Comparison of ENCODE assay signal across 30 mouse cellular contexts in the genomic region with DNA sequence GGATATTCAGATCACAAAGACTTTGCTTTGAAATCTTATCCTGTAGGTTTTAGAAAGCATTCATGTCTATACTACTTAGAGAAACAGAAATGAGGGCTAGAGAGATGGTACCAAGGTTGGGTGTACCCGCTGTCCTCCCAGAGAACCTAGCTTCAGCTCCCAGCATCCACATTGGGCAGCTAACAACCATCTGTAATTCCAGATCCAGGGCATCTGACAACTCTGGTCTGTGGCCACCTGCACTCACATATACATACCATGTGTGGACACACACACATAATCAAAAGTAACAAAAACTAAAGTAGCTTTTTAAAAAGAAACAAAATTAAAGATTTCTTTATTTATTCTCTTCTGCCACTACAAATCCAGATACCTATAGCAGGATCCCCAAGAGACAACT.
"Had no signal": no experiment of that assay in that cellular context is flagged by ENCODE, and none has a peak within 500 bp of the region (broad histone marks: within the 10 kb centered on the region; RNA-seq: fewer than 3 reads in every experiment).

No protein-coding gene starts in this region.

- H3K4me1 ChIP-seq: liver, embryonic 12.5 days; liver, embryonic 15.5 days had no signal

- H3K4me3 ChIP-seq: left cerebral cortex, adult 2 months; limb, embryonic 10.5 days; limb, embryonic 12.5 days; limb, embryonic 13.5 days; limb, embryonic 15.5 days; liver, embryonic 12.5 days; liver, embryonic 13.5 days; liver, embryonic 15.5 days; lung, embryonic 15.5 days; megakaryocyte, embryonic 14.5 days; midbrain, embryonic 10.5 days; midbrain, embryonic 12.5 days; midbrain, embryonic 13.5 days; myocyte; neural tube, embryonic 12.5 days had no signal

- H3K9me3 ChIP-seq: limb, embryonic 10.5 days; limb, embryonic 12.5 days; limb, embryonic 13.5 days; limb, embryonic 15.5 days; liver, embryonic 12.5 days; liver, embryonic 13.5 days; liver, embryonic 15.5 days; lung, embryonic 15.5 days; midbrain, embryonic 10.5 days; midbrain, embryonic 12.5 days; midbrain, embryonic 13.5 days; neural tube, embryonic 12.5 days had no signal

- DNase-seq: left cerebral cortex, postnatal 4 days; liver; liver, embryonic 13.5 days; liver, postnatal 0 days; lung, adult 18-20 months; lung, adult 2 months; lung, embryonic 14.5 days; lung, postnatal 10 days; lung, postnatal 14 days; lung, postnatal 36 days; lung, postnatal 4 days; midbrain, embryonic 14.5 days had no signal

- H3K27ac ChIP-seq: left cerebral cortex, adult 2 months; limb, embryonic 10.5 days; limb, embryonic 12.5 days; limb, embryonic 13.5 days; limb, embryonic 15.5 days; liver, embryonic 12.5 days; liver, embryonic 13.5 days; liver, embryonic 14.5 days; liver, embryonic 15.5 days; lung, embryonic 15.5 days; midbrain, embryonic 10.5 days; midbrain, embryonic 12.5 days; midbrain, embryonic 13.5 days; neural tube, embryonic 12.5 days had no signal

- H3K4me2 ChIP-seq: limb, embryonic 12.5 days; limb, embryonic 13.5 days; limb, embryonic 15.5 days; liver, embryonic 11.5 days; liver, embryonic 12.5 days; liver, embryonic 13.5 days; liver, embryonic 15.5 days; lung, embryonic 14.5 days; lung, embryonic 15.5 days; midbrain, embryonic 12.5 days; midbrain, embryonic 13.5 days; neural tube, embryonic 12.5 days had no signal

- H3K27me3 ChIP-seq: limb, embryonic 15.5 days; lung, embryonic 15.5 days; neural tube, embryonic 12.5 days had no signal

- H3K9ac ChIP-seq: limb, embryonic 12.5 days; limb, embryonic 13.5 days; limb, embryonic 15.5 days; liver, embryonic 12.5 days; liver, embryonic 13.5 days; liver, embryonic 14.5 days; liver, embryonic 15.5 days; liver, postnatal 0 days; lung, embryonic 14.5 days; lung, embryonic 15.5 days; midbrain, embryonic 12.5 days; midbrain, embryonic 13.5 days; neural tube, embryonic 12.5 days had no signal

- ATAC-seq: liver, embryonic 12.5 days; liver, postnatal 0 days; lung, postnatal 0 days; midbrain, embryonic 13.5 days; midbrain, embryonic 16.5 days had no signal

- H3K36me3 ChIP-seq: limb, embryonic 10.5 days; limb, embryonic 12.5 days; limb, embryonic 13.5 days; limb, embryonic 15.5 days; liver, embryonic 12.5 days; liver, embryonic 13.5 days; liver, embryonic 15.5 days; lung, embryonic 15.5 days; midbrain, embryonic 10.5 days; midbrain, embryonic 12.5 days; midbrain, embryonic 13.5 days; neural tube, embryonic 12.5 days had no signal
